Mouse (Mus musculus) midbrain, embryonic 16.5 days (tissue): ENCODE measurements around the gene Gm48551. TPM values are rescaled to one million over a fixed set of nuclear protein-coding genes. Genes with fewer than 3 reads are reported as not detected.
A peak's percentile ranks its signal among the peaks of the same experiment; 100 is the strongest.

Experiments used
- ATAC-seq: fragments of 200-750 bp; cut with Nextera tagmentation; 2 replicates; pipeline ENCODE4 v1.8.0; 2017; ENCODE audit warnings: moderate TSS enrichment
- H3K27ac ChIP-seq: fragments of 300-500 bp; sonication (generic); 2 replicates; pipeline ENCODE4 v1.5.1; 2014; ENCODE audit warnings: mild to moderate bottlenecking, low read length, mixed read lengths
- H3K27me3 ChIP-seq: fragments of 300-500 bp; sonication (generic); 2 replicates; pipeline ENCODE4 v1.6.1; 2014; ENCODE audit warnings: low read depth, low read length, mixed read lengths; ENCODE audit not compliant: control insufficient read depth, insufficient read depth
- H3K36me3 ChIP-seq: fragments of 300-500 bp; sonication (generic); 2 replicates; pipeline ENCODE4 v1.6.1; 2014; ENCODE audit warnings: mild to moderate bottlenecking, low read length, moderate library complexity, mixed read lengths; ENCODE audit not compliant: control insufficient read depth, insufficient read depth
- H3K4me1 ChIP-seq: fragments of 300-500 bp; sonication (generic); 2 replicates; pipeline ENCODE4 v1.6.1; 2014; ENCODE audit warnings: mild to moderate bottlenecking, low read length, mixed read lengths; ENCODE audit not compliant: control insufficient read depth, insufficient read depth
- H3K4me2 ChIP-seq: fragments of 300-500 bp; sonication (generic); 2 replicates; pipeline ENCODE4 v1.6.1; 2014; ENCODE audit warnings: mild to moderate bottlenecking, low read length, mixed read lengths
- H3K4me3 ChIP-seq: fragments of 300-500 bp; sonication (generic); 2 replicates; pipeline ENCODE4 v1.5.1; 2014; ENCODE audit warnings: low read depth, mild to moderate bottlenecking, low read length, moderate library complexity, mixed read lengths
- H3K9ac ChIP-seq: fragments of 300-500 bp; sonication (generic); 2 replicates; pipeline ENCODE4 v1.6.1; 2014; ENCODE audit warnings: low read depth, low read length, mixed read lengths
- H3K9me3 ChIP-seq: fragments of 300-500 bp; sonication (generic); replicated peaks from 2 replicates; pipeline ENCODE4 v1.6.1; 2014; ENCODE audit warnings: mild to moderate bottlenecking, low read length, mixed read lengths; ENCODE audit not compliant: control insufficient read depth, poor library complexity, severe bottlenecking
- WGBS: fragments of 180-500 bp; shearing (Covaris S2); extraction: QIAGEN DNeasy Blood & Tissue Kit; methylation state at CpG from one replicate; pipeline ENCODE4 v1.1.7; 2014; 5-methylcytosine and 5-hydroxymethylcytosine counted together
- polyA plus RNA-seq: library from polyadenylated mRNA; unstranded; fragments of >200 nt; fragmentation: Nextera tagmentation; extraction: Ambion mirVana; gene quantifications from 2 replicates; pipeline ENCODE4 v1.2.1, GENCODE M21; 2015

Gene Gm48551
- polyA plus RNA-seq, 1 experiment from 2014 or later, result 6.1 TPM

GRCm38 (mm10) chr10:81410981-81411380, 26.7 kb downstream of the Gm48551 start:
- peaks cover 3% of the 10 kb centered on the region for H3K27me3 ChIP-seq
- no peaks in the 10 kb centered on the region for H3K9me3 ChIP-seq
- WGBS, result 79% methylated on average over 9 of the region's 9 CpGs
- H3K4me3 ChIP-seq, result no peak overlapping the region
- H3K4me1 ChIP-seq, result peaks cover 10% of the 10 kb centered on the region; the same call in 1 of the 2 replicates
- H3K27ac ChIP-seq, result no peak overlapping the region
- H3K4me2 ChIP-seq, result no peak overlapping the region
- peaks cover 12% of the 10 kb centered on the region for H3K36me3 ChIP-seq
- ATAC-seq, result no peak
- H3K9ac ChIP-seq, result no peak overlapping the region

GRCm38 (mm10) chr10:81411471-81412400, 27.5 kb downstream of the Gm48551 start:
- Histone ChIP-seq H3K9me3 (no peaks in the 10 kb centered on the region), H3K4me3 (no peak overlapping the region), H3K27ac (peak overlapping the region; percentile 51), H3K4me1 (peaks cover 15% of the 10 kb centered on the region; the same call in 1 of the 2 replicates), H3K4me2 (no peak overlapping the region), H3K36me3 (peaks cover 6% of the 10 kb centered on the region), H3K27me3 (peaks cover 3% of the 10 kb centered on the region), H3K9ac (0 out of 2 replicates have a peak overlapping the region, but pooled peaks have one; percentile 14)
- WGBS, result 63% methylated on average over 18 of the region's 18 CpGs
- no peak for ATAC-seq

GRCm38 (mm10) chr10:81412586-81413309, 28.5 kb downstream of the Gm48551 start:
- Histone ChIP-seq H3K4me3 (no peak overlapping the region), H3K4me2 (no peak overlapping the region), H3K27ac (peak overlapping the region; percentile 51; the same call in 1 of the 2 replicates), H3K36me3 (no peaks in the 10 kb centered on the region), H3K9ac (no peak overlapping the region), H3K27me3 (peaks cover 3% of the 10 kb centered on the region; the same call in 1 of the 2 replicates), H3K4me1 (peaks cover 22% of the 10 kb centered on the region), H3K9me3 (no peaks in the 10 kb centered on the region)
- 78% methylated on average over 16 of the region's 16 CpGs for WGBS
- no peak for ATAC-seq

- Histone ChIP-seq H3K4me3 (no peak overlapping the region), H3K9me3 (no peaks in the 10 kb centered on the region), H3K27ac (no peak overlapping the region), H3K4me1 (peaks cover 22% of the 10 kb centered on the region), H3K36me3 (no peaks in the 10 kb centered on the region), H3K27me3 (no peaks in the 10 kb centered on the region), H3K9ac (no peak overlapping the region), H3K4me2 (no peak overlapping the region)
- WGBS, result 27% methylated on average over 26 of the region's 26 CpGs
- ATAC-seq, result no peak
Observed at GRCm38 (mm10) chr10:81413310-81414261, 29.3 kb downstream of the Gm48551 start.

- Histone ChIP-seq H3K4me2 (no peak overlapping the region), H3K27ac (no peak overlapping the region), H3K9ac (no peak overlapping the region), H3K4me3 (no peak overlapping the region), H3K9me3 (no peaks in the 10 kb centered on the region), H3K36me3 (no peaks in the 10 kb centered on the region), H3K4me1 (peaks cover 22% of the 10 kb centered on the region), H3K27me3 (no peaks in the 10 kb centered on the region)
- ATAC-seq, result no peak
Observed at GRCm38 (mm10) chr10:81414682-81415081, 30.4 kb downstream of the Gm48551 start.

GRCm38 (mm10) chr10:81415146-81415545, 30.9 kb downstream of the Gm48551 start:
- Histone ChIP-seq H3K4me1 (peaks cover 22% of the 10 kb centered on the region), H3K36me3 (peaks cover 4% of the 10 kb centered on the region; the same call in 1 of the 2 replicates), H3K4me3 (no peak overlapping the region), H3K9ac (no peak overlapping the region), H3K27me3 (no peaks in the 10 kb centered on the region), H3K4me2 (no peak overlapping the region), H3K27ac (no peak overlapping the region), H3K9me3 (no peaks in the 10 kb centered on the region)
- no peak for ATAC-seq
- 86% methylated on average over 5 of the region's 5 CpGs for WGBS

- no peaks in the 10 kb centered on the region for H3K27me3 ChIP-seq
- WGBS, result 71% methylated on average over 17 of the region's 17 CpGs
- H3K4me1 ChIP-seq, result peaks cover 22% of the 10 kb centered on the region
Observed at GRCm38 (mm10) chr10:81415549-81416310, 31.5 kb downstream of the Gm48551 start.

More at GRCm38 (mm10) chr10:81415549-81416310, 31.5 kb downstream of the Gm48551 start:
- no peaks in the 10 kb centered on the region for H3K9me3 ChIP-seq
- no peak overlapping the region for H3K27ac ChIP-seq
- no peak overlapping the region for H3K4me3 ChIP-seq
- H3K4me2 ChIP-seq, result no peak overlapping the region
- H3K9ac ChIP-seq, result no peak overlapping the region
- no peak for ATAC-seq
- peaks cover 7% of the 10 kb centered on the region; the same call in 1 of the 2 replicates for H3K36me3 ChIP-seq
